Mouse (Mus musculus) thymus, postnatal 10 days (tissue): Measurements from ENCODE around the gene Lyrm4.
A peak's percentile ranks its signal among the peaks of the same experiment; 100 is the strongest.

Experiments
- DNase-seq, 2 experiments: peaks; one replicate each; pipeline ENCODE4 v3.0.0; 2021; ENCODE audit warnings: low spot score in 2 of 2

Gene Lyrm4

GRCm38 (mm10) chr13:36105591-36105990 lies 11.7 kb downstream of the Lyrm4 start:
- no peak for DNase-seq

DNA sequence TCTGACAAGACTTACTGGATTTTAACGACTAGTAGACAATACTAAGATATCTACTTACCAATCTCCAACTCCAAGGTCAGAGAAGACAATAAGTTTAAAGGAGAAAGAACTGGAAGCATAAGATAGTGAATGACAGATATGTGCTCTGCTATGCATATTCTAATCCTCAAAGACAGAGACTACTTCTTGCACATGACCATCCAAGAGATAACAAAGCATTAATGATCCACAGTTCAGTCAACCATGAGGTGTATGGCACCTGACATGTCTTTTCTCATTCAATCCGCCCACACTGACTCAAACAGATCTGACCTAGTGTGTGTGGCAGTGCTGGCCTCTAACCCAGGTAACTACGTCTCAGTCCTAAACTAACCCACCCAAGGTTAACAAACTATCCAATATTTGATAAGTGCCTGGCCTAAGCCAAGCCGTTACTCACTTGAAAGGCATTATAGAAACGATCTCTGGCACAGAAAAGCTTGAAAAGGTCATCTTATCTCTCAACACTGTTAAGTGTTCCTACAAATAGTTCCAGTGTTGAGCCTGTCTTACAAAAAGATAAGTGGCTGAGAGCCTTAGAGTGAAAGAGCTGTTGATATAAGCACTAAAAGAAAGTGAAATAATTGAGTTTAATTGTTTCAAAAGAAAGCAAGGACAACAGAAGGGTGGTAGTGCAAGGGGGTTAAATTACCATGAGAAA lies 20.5 kb downstream of the Lyrm4 start:
- DNase-seq: no peak

- DNase-seq: no peak
Observed at GRCm38 (mm10) chr13:36088168-36088567, 29.2 kb downstream of the Lyrm4 start.

GRCm38 (mm10) chr13:36087427-36087826 lies 29.9 kb downstream of the Lyrm4 start:
- no peak for DNase-seq

DNA sequence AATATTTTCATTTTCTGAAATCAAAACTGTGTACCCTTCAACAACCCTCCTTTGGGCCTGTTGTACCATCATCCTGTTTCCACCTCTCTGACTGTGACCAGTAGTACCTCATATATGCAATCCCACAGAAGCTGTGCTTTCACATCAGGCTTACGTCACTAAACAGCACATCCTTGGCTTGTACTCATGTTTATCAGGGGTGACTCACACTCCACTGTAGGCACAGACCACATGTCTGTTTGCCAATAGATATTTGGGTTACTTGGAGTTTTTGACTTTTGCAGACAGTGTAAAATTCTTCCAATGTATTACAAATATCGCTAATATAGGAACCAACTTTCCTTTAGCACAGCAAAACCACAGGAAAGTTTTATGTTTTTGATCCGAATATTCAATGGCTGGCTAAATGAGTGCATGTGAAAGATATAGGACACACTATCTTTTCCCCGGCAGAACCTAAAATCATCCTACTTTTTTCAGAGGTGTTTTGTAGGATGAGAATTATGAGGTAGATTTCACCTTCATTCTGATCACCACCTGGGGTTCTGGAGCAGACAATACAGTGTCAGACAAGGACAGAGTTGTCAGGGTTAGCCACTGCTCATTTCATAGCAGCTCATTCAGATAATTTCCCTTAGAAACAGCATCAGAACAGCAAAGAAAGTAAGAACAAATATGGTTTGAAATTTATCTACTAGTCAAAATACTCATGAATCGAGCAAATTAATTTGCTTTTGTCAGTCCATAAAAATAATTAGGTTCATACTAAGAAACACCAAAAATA lies 30.5 kb downstream of the Lyrm4 start:
- DNase-seq: no peak

GRCm38 (mm10) chr13:36085971-36086370 lies 31.4 kb downstream of the Lyrm4 start:
- no peak for DNase-seq

DNA sequence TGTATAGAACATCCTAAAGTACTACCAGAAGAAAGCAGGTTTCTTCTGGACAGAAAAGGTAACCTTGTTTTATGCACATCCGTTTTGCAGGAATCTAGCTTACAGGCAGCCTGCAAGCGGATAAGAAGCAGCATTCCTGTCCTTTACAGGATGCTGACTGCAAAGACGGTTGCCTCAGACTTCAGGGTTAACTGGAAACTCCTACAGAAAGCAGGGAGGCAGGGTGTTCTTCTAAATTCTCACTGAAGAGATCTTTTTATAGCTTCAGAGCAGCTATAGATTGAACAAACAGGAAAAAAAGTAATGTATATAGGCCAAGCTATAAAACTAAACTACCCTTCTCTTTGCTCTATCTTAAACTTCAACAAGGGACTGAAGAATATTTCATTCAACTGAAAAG lies 32.6 kb downstream of the Lyrm4 start:
- DNase-seq: no peak

- no peak for DNase-seq
Observed at GRCm38 (mm10) chr13:36081591-36081990, 35.7 kb downstream of the Lyrm4 start.

- DNase-seq: no peak
Observed at GRCm38 (mm10) chr13:36074484-36074883, 42.8 kb downstream of the Lyrm4 start.

- DNase-seq: no peak
Observed at GRCm38 (mm10) chr13:36066676-36067075, 50.6 kb downstream of the Lyrm4 start.

GRCm38 (mm10) chr13:36057489-36057888 lies 59.8 kb downstream of the Lyrm4 start:
- no peak for DNase-seq

- DNase-seq: no peak
Observed at GRCm38 (mm10) chr13:36056925-36057324, 60.4 kb downstream of the Lyrm4 start.

GRCm38 (mm10) chr13:36056509-36056908 lies 60.8 kb downstream of the Lyrm4 start:
- no peak for DNase-seq

GRCm38 (mm10) chr13:36035528-36035927 lies 81.8 kb downstream of the Lyrm4 start:
- DNase-seq: no peak

DNA sequence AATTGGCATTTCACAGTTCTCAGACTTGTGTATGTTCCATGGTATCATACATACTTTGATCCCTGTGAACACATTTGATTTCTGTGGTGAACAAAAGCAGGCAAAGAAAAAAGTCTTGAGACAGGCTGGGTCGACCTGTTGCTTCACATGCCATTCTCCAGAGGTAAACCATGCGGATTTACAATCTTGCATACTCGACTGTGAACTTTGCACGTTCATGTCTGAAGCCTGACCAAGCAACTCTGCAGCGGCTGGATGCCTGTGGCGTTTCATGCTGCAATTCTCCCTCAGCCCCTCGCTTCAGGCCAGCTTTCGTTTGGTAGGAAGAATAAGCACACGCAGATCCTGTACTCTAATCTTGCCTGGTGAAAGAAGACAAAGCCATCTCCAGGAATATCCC lies 85.4 kb downstream of the Lyrm4 start:
- no peak for DNase-seq

DNA sequence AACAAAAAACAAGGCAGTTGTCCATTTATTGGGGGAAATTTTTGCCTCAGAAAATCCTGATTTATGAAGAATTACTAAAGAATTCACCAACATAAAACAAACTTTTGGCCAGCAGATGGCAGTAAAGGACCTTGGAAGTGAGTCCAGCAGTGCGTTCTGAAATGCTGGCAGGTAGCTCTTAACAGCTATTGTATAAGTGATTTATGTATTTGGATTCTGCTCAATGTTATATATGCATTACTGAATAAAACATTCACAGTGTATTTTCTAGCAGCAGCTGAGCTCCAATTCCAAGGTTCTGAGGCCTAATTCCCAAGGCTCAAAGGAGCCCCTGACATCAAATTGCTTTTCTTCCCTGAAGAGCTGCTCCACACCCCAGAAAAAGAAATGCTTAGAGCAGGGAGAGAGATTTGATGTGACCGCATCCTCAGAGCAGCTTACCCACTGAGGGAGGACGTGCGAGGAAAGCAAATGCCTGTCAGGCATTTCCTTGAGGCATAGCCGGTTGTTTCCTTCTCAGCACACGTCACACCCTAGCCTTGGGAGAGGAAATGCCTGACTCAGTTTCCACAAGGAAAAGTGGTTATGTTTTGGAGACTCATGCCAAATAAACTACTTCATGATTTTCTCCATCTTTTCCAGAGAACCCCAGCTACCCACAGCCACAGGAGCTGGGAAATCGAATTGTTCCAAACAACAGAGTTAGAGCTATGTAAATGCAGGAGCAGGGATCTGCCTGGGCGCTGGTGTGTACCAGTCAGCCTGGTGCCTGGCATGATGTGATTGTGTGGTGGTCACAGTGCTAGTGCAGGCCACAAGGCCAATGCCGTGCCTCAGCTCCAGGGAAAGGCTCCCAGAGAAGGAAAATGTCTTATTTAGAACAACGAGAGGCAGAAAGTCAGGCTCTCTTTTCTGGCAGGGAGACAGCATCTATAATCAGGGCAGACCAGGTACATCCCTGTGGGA lies 97.7 kb downstream of the Lyrm4 start:
- peak; percentile 9 to 77 for DNase-seq

- no peak for DNase-seq
Observed at GRCm38 (mm10) chr13:36018017-36018416, 99.3 kb downstream of the Lyrm4 start.

DNA sequence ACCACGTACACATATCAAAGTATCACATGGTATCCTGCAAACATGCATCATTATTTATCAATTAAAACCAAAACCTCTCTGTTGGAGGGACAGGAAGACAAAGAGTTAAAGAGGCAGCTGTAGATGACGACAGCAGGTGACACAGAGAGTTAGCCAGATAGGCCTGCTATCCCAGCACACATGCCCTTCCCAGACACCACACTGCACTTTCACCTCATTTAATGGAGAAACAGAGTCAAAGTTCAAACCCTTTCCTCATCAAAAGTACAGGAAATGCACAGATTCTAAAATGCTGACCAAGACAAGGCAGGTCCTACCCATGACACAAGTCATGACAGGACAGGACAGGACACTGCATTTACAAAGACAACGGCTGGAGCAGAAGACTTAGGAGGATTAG lies 101.7 kb downstream of the Lyrm4 start:
- no peak for DNase-seq

DNA sequence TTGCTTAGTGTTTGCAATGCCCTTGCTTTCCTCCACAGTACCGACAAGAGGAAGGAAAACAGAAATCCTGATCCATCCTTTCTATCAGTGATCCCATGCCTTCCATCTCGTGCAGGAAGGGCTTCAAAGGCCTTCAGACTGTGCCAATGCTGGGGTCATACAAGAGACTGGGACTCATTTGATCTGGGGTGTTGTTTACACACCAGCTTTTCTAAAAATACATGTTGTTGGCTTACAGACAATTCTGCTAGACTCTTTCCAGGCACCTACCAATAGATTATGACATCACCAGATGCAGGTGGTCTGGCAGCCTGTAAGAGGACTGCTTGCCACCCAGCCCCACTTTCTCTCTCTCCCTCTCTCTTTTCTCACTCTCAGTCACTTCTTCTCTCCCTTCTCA lies 107.3 kb downstream of the Lyrm4 start:
- DNase-seq: no peak

- no peak for DNase-seq
Observed at GRCm38 (mm10) chr13:36000798-36001197, 116.5 kb downstream of the Lyrm4 start.

- no peak for DNase-seq
Observed at GRCm38 (mm10) chr13:35997606-35998005, 119.7 kb downstream of the Lyrm4 start.
